Mouse (Mus musculus) macrophage (primary cell): ENCODE results near the gene Frmpd4. TPM values are rescaled to one million over a fixed set of nuclear protein-coding genes. Genes with fewer than 3 reads are reported as not detected.

Experiments
- H3K27ac ChIP-seq: fragments of 350-480 bp; formaldehyde crosslinking; 2 replicates; pipeline ENCODE4 v1.9.0; 2021
- H3K36me3 ChIP-seq: fragments of 350-480 bp; formaldehyde crosslinking; 2 replicates; pipeline ENCODE4 v1.9.0; 2021; ENCODE audit errors: inconsistent target
- H3K4me3 ChIP-seq: fragments of 350-480 bp; formaldehyde crosslinking; 2 replicates; pipeline ENCODE4 v1.9.0; 2021; ENCODE audit errors: inconsistent target
- H3K79me2 ChIP-seq: fragments of 350-480 bp; formaldehyde crosslinking; 2 replicates; pipeline ENCODE4 v1.9.0; 2021; ENCODE audit errors: inconsistent target
- WGBS: methylation state at CpG from one replicate; pipeline ENCODE4 v1.1.7; 2026; ENCODE audit warnings: inconsistent platforms; ENCODE audit not compliant: missing documents; 5-methylcytosine and 5-hydroxymethylcytosine counted together
- polyA plus RNA-seq: library from polyadenylated mRNA; stranded (reverse); fragments of 250-400 nt; gene quantifications from 3 replicates; pipeline ENCODE4 v1.2.4, GENCODE M21; 2018; ENCODE audit warnings: inconsistent platforms

Frmpd4 gene
- polyA plus RNA-seq, 1 experiment from 2014 or later = not detected

DNA sequence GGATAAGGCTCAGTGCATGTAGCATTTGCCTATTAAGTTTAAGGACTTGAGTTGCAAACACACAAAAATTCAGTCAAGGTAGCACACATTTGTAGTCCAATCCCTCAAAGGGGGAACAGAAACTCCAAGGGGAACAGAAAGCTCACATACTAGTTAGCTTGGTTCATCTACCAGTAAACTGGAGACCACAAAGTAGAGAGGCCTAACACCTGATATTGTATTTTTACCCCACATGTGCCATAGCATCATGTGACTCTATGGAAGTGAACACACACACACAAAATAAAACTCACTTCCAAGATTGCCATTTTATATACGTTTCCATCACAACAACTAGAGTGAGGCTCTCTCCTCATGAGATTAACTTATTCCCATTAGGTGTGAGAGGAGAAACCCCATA, 264.9 kb downstream of the Frmpd4 start:
- Histone ChIP-seq H3K4me3 (no peak overlapping the region), H3K27ac (no peak overlapping the region), H3K36me3 (no peaks in the 10 kb centered on the region), H3K79me2 (no peaks in the 10 kb centered on the region)
- WGBS = 73% methylated on average over 1 of the region's 1 CpGs

DNA sequence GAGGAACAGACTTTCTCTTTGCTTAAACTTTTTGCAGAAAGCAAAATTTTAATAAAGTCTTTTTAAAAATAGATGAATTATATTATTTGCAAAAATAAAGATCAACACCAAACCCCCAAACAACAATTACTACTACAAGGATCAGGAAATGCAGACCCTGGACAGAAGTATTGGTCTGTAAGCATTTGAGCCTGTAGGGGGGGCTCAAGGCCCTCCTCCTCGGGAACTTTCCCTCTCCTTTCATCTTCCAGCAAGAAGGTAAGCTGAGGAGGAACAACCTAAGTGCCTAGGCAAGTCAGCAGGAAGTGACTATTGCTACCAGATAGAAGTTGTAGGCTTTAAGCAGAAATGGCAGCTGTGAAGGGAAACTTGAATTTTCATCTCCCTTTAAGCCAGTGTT, 266.9 kb downstream of the Frmpd4 start:
- no peak overlapping the region for H3K4me3 ChIP-seq
- no peaks in the 10 kb centered on the region for H3K36me3 ChIP-seq
- no peak overlapping the region for H3K27ac ChIP-seq
- no peaks in the 10 kb centered on the region for H3K79me2 ChIP-seq
- 0% methylated on average over 1 of the region's 1 CpGs for WGBS

DNA sequence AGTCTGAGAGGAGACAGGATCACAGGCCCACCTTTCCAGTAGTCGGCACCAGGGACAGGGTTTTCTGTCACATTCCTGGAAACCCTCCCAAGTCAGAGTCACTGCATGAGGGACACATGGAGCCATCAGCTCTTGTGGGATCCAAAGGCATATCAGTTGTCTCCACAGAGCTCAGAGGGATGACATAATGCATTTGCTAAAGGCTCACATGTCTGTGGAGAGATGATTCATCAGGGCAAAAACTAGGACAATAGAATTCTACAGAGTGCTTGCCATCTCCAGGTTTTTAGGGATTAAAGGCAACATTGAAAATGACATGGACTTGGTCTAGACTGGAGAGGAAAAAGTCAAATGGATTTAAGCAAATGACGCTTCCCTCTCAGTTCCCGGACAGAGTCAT, 284.5 kb downstream of the Frmpd4 start:
- Histone ChIP-seq H3K27ac (no peak overlapping the region), H3K79me2 (no peaks in the 10 kb centered on the region), H3K4me3 (no peak overlapping the region), H3K36me3 (no peaks in the 10 kb centered on the region)
- WGBS = 100% methylated on average over 3 of the region's 3 CpGs

- Histone ChIP-seq H3K4me3 (no peak overlapping the region), H3K36me3 (no peaks in the 10 kb centered on the region), H3K79me2 (no peaks in the 10 kb centered on the region), H3K27ac (no peak overlapping the region)
- WGBS = 73% methylated on average over 3 of the region's 3 CpGs
Measured at GRCm38 (mm10) chrX:168207034-168207433, 370.0 kb downstream of the Frmpd4 start.

GRCm38 (mm10) chrX:168191944-168192343, 385.1 kb downstream of the Frmpd4 start:
- WGBS = 67% methylated on average over 1 of the region's 1 CpGs
- no peak overlapping the region for H3K4me3 ChIP-seq
- no peaks in the 10 kb centered on the region for H3K36me3 ChIP-seq
- H3K27ac ChIP-seq = no peak overlapping the region
- no peaks in the 10 kb centered on the region for H3K79me2 ChIP-seq

- H3K79me2 ChIP-seq = no peaks in the 10 kb centered on the region
- H3K4me3 ChIP-seq = no peak overlapping the region
- H3K36me3 ChIP-seq = no peaks in the 10 kb centered on the region
- WGBS = 86% methylated on average over 6 of the region's 8 CpGs
- no peak overlapping the region for H3K27ac ChIP-seq
Measured at GRCm38 (mm10) chrX:168189563-168189962, 387.5 kb downstream of the Frmpd4 start.

- H3K79me2 ChIP-seq = no peaks in the 10 kb centered on the region
- H3K36me3 ChIP-seq = no peaks in the 10 kb centered on the region
- H3K4me3 ChIP-seq = no peak overlapping the region
- H3K27ac ChIP-seq = no peak overlapping the region
Measured at GRCm38 (mm10) chrX:168163001-168163400, 414.0 kb downstream of the Frmpd4 start.

DNA sequence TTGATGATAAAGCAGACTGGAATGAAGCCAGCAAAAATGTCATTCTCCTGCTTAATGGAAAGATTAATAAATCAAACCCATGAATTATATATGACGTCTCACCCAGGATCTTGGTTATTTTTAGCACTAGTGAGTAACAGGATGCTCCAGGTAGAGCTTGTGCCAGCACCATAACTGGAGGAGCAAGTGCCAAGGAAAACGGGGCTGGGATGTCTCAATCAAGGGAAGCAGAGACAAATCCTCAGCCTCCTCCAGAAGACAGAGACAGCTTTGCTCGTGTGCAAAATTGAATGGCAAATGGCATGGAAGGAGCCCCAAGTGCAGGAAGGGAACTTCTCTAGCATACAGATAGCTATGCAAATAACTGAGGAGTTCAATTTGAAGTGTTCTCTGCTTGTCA, 418.2 kb downstream of the Frmpd4 start:
- WGBS = 82% methylated on average over 3 of the region's 3 CpGs
- Histone ChIP-seq H3K36me3 (no peaks in the 10 kb centered on the region), H3K79me2 (no peaks in the 10 kb centered on the region), H3K4me3 (no peak overlapping the region), H3K27ac (no peak overlapping the region)

DNA sequence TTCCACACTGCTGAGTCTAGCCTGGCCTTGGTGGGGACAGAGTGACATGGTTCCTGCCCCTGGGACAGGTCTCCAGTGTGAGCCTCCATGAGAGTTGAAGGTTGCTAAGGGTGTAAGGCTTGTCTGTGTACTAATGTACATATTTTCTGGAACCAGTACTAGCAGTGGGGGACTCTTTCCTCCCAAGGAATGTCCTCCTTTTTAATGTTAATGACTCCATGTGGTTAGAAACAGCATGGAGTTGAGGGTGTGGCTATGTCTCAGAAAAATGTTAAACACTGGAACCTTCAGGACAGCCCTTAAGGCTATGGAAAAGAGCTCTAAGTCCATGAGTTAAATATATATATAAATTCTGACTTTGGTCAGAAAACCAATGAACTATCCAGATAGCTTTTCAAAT, 436.0 kb downstream of the Frmpd4 start:
- H3K79me2 ChIP-seq = no peaks in the 10 kb centered on the region
- H3K36me3 ChIP-seq = no peaks in the 10 kb centered on the region
- H3K4me3 ChIP-seq = no peak overlapping the region
- H3K27ac ChIP-seq = no peak overlapping the region

- Histone ChIP-seq H3K36me3 (no peaks in the 10 kb centered on the region), H3K27ac (no peak overlapping the region), H3K4me3 (no peak overlapping the region), H3K79me2 (no peaks in the 10 kb centered on the region)
- 12% methylated on average over 8 of the region's 8 CpGs for WGBS
Measured at GRCm38 (mm10) chrX:168124043-168124442, 453.0 kb downstream of the Frmpd4 start.

DNA sequence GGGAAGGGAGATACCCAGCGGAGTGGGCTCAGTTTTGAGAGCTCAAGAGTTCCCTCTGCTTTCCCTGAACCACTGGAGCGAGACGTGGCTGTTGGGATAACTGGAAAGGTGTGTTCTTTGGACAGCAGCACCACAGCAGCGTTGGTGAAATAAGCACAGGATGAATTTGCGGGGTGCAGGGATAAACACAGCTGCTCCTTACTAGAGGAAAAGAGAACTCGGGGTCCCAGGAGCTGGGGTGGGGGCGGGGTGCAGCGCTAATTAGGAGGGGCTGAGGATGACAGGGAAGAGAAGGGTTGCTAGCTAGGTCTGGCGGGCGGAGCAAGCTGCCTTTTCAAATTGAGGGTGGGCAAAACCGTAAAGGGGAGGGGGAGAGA, 453.5 kb downstream of the Frmpd4 start:
- no peak overlapping the region for H3K27ac ChIP-seq
- H3K36me3 ChIP-seq = no peaks in the 10 kb centered on the region
- WGBS = 16% methylated on average over 8 of the region's 11 CpGs

GRCm38 (mm10) chrX:168122806-168123588, 454.0 kb downstream of the Frmpd4 start:
- H3K36me3 ChIP-seq = no peaks in the 10 kb centered on the region
- WGBS = 26% methylated on average over 25 of the region's 42 CpGs
- no peaks in the 10 kb centered on the region for H3K79me2 ChIP-seq
- no peak overlapping the region for H3K4me3 ChIP-seq
- no peak overlapping the region for H3K27ac ChIP-seq

More for the DNA sequence above, 453.5 kb downstream of the Frmpd4 start:
- H3K79me2 ChIP-seq = no peaks in the 10 kb centered on the region
- H3K4me3 ChIP-seq = no peak overlapping the region

DNA sequence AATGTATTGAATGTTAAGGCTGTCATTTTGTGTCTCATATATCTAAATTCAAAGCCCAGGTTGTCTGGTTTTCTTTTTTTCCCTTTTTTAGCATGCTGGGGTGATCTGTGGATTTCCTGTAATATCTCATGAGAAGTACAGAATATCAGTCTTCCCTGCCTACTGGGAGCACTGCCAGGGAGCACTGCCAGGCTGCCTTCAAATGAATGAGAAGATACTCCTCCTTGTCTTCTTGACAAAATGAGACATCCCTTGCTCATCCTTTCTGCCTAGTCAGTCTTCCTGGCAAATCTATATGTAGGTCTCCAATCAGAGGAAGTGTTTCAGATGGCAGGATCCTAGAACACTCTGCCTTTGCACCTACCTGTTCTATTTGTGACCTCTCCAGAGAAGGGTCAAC, 535.4 kb downstream of the Frmpd4 start:
- H3K4me3 ChIP-seq = no peak overlapping the region
- no peak overlapping the region for H3K27ac ChIP-seq
- no peaks in the 10 kb centered on the region for H3K79me2 ChIP-seq
- no peaks in the 10 kb centered on the region for H3K36me3 ChIP-seq

- WGBS = 71% methylated on average over 4 of the region's 4 CpGs
- H3K27ac ChIP-seq = no peak overlapping the region
- H3K4me3 ChIP-seq = no peak overlapping the region
- no peaks in the 10 kb centered on the region for H3K36me3 ChIP-seq
- H3K79me2 ChIP-seq = no peaks in the 10 kb centered on the region
Measured at GRCm38 (mm10) chrX:168020574-168021145, 556.4 kb downstream of the Frmpd4 start.

DNA sequence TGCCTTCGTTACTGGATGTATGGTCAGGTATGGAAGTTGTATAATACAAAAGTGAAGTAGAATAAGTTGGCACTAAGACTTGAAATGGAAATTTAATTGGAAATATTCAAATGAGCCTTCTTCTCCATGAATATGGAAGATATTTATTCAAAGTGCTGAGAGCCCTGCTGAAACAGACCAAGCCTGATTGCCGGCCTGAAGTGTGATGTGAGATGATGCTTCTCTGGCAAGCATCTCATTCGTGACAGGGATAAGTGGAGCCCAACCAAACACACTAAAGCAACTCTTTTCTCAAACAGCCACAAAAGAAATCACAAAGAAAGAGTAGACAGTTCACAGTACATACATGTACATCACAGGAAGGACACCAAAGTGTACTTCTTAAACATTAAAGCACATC, 559.2 kb downstream of the Frmpd4 start:
- H3K27ac ChIP-seq = no peak overlapping the region
- H3K36me3 ChIP-seq = no peaks in the 10 kb centered on the region
- H3K79me2 ChIP-seq = no peaks in the 10 kb centered on the region
- 83% methylated on average over 3 of the region's 3 CpGs for WGBS
- no peak overlapping the region for H3K4me3 ChIP-seq

DNA sequence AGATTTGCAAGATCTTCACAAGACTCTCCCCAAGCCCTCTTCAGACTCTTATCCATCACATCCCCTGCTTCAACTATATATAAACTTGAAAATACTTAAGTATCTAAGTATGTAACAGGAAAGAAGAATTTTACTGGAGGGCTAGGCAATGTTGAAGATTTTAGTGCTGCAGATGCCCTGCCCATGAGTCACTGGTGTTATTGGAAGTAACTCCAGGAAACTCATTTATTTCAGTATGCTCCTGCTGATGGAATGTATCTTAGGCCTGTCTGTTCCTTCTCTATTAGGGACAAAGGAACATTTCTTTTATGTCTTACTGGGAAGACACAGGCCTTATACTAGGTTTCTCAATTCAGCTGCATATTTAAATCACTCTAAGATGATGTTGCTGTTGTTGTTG, 592.2 kb downstream of the Frmpd4 start:
- no peaks in the 10 kb centered on the region for H3K36me3 ChIP-seq
- no peak overlapping the region for H3K27ac ChIP-seq
- no peak overlapping the region for H3K4me3 ChIP-seq
- H3K79me2 ChIP-seq = no peaks in the 10 kb centered on the region
